Mouse (Mus musculus) C2C12 (cell line): Measurements from ENCODE around the gene Plxnd1.

ENCODE experiments used
- CEBPB ChIP-seq: IDR thresholded peaks from one replicate; pipeline ENCODE4 v1.6.1; 2011; ENCODE audit warnings: low read depth, mild to moderate bottlenecking, control low read depth, moderate library complexity
- CTCF ChIP-seq: IDR thresholded peaks from one replicate; pipeline ENCODE4 v1.5.1; 2011; ENCODE audit not compliant: control insufficient read depth, insufficient read depth, insufficient read length
- FOSL1 ChIP-seq: IDR thresholded peaks from one replicate; pipeline ENCODE4 v1.8.0; 2011; ENCODE audit warnings: mild to moderate bottlenecking, low read length; ENCODE audit not compliant: poor library complexity, insufficient read depth, severe bottlenecking
- MAX ChIP-seq: IDR thresholded peaks from one replicate; pipeline ENCODE4 v1.6.1; 2011; ENCODE audit warnings: mild to moderate bottlenecking, control low read depth
- MYOD1 ChIP-seq: IDR thresholded peaks from one replicate; pipeline ENCODE4 v1.6.1; 2011; ENCODE audit warnings: low read depth; ENCODE audit not compliant: control insufficient read depth, insufficient read length
- MYOG ChIP-seq: IDR thresholded peaks from one replicate; pipeline ENCODE4 v1.6.1; 2011; ENCODE audit not compliant: control insufficient read depth, insufficient read length; ENCODE audit errors: extremely low read depth
- USF1 ChIP-seq: IDR thresholded peaks from one replicate; pipeline ENCODE4 v1.6.1; 2011; ENCODE audit warnings: low read depth, mild to moderate bottlenecking, control low read depth, moderate library complexity

- peak; percentile 48 for TF ChIP-seq CTCF
- TF ChIP-seq MAX, result no peak
- TF ChIP-seq MYOD1, result no peak
- no peak for TF ChIP-seq USF1
- no peak for TF ChIP-seq CEBPB
- no peak for TF ChIP-seq MYOG
- no peak for TF ChIP-seq FOSL1
Measured at GRCm38 (mm10) chr6:116010541-116010940, 15.7 kb upstream of the Plxnd1 start.
